ENCODE assay signal across 10 mouse cellular contexts in the genomic region with DNA sequence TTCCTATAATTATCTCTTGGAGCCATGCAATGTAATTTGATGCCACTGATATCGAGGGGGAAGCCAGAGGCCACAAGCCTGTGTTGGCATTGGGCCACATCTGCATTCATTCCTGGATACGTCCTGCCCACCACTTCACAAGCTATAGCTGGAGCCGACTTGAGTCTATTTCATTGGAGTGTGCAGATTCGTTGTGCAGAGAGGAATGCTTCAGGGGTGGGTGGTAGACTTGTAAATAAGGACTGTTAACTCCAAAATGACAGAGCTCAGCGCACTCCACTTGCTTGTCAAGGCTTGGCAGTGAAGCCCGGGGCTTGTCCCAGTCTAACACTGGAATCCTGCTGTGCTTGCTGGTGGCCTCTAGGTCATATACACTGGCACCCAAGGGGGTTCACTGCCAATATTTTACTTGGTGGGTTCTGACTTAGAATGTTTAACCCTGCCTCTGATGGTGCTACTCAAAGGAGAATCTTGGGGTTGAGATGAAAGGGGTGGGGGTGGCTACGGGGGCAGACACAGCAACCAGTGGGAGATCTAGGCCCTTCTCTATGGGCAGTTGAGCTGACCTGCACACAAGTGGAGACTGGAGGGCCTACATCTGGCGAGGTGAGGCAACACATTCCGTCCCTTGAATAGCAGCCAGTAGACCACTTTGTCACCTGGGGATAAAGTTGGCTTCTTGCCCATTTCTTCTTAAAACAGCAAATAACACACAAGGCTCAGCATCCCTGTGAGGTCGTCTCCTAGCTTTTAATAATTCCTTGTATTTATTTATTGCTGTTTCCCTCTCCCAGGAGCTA.
DNase-seq lines count a peak whose midpoint lies in the region; ATAC-seq and TF ChIP-seq lines count a peak whose summit lies in the region.
"Had no signal": no experiment of that assay in that cellular context is flagged by ENCODE, and none has a peak within 500 bp of the region (broad histone marks: within the 10 kb centered on the region; RNA-seq: fewer than 3 reads in every experiment).

No protein-coding gene starts in this region.

- no peak overlapping the region for H3K9ac ChIP-seq in forebrain, embryonic 14.5 days (ENCODE audit: low read length)
- H3K9ac ChIP-seq in forebrain, embryonic 11.5 days (ENCODE audit: low read length) = no peak overlapping the region
- H3K9ac ChIP-seq in neural tube, embryonic 14.5 days (replicated peaks; ENCODE audit: low read depth, low read length) = no peak overlapping the region
- no peak overlapping the region for H3K9ac ChIP-seq in stomach, postnatal 0 days (ENCODE audit: low read length)

- no peaks in the 10 kb centered on the region for H3K9me3 ChIP-seq in forebrain, embryonic 14.5 days (replicated peaks; ENCODE audit: control insufficient read depth, low read length)
- no peaks in the 10 kb centered on the region for H3K9me3 ChIP-seq in forebrain, embryonic 11.5 days (ENCODE audit: control insufficient read depth, low read length)
- no peaks in the 10 kb centered on the region for H3K9me3 ChIP-seq in neural tube, embryonic 14.5 days (ENCODE audit: control insufficient read depth, low read length)
- H3K9me3 ChIP-seq in stomach, postnatal 0 days (ENCODE audit: control insufficient read depth, low read length) = no peaks in the 10 kb centered on the region

- H3K27ac ChIP-seq in forebrain, embryonic 14.5 days (ENCODE audit: low read depth, low read length) = no peak overlapping the region
- H3K27ac ChIP-seq in forebrain, embryonic 11.5 days (ENCODE audit: low read depth, low read length) = no peak overlapping the region
- no peak overlapping the region for H3K27ac ChIP-seq in neural tube, embryonic 14.5 days (ENCODE audit: low read depth, low read length)
- H3K27ac ChIP-seq in stomach, postnatal 0 days (replicated peaks) = no peak overlapping the region
- H3K27ac ChIP-seq: layer of hippocampus, adult 2 months had no signal

- WGBS in forebrain, embryonic 14.5 days = 38% methylated on average over 10 of the region's 10 CpGs
- WGBS in forebrain, embryonic 11.5 days = 72% methylated on average over 10 of the region's 10 CpGs
- WGBS in neural tube, embryonic 14.5 days = 51% methylated on average over 10 of the region's 10 CpGs
- WGBS in stomach, postnatal 0 days = 37% methylated on average over 10 of the region's 10 CpGs

- H3K4me3 ChIP-seq in forebrain, embryonic 14.5 days (ENCODE audit: low read depth, low read length) = no peak overlapping the region
- H3K4me3 ChIP-seq in forebrain, embryonic 11.5 days (ENCODE audit: low read depth, low read length) = no peak overlapping the region
- H3K4me3 ChIP-seq in neural tube, embryonic 14.5 days (ENCODE audit: low read depth, low read length) = no peak overlapping the region
- no peak overlapping the region for H3K4me3 ChIP-seq in stomach, postnatal 0 days (ENCODE audit: low read depth, low read length)
- H3K4me3 ChIP-seq: layer of hippocampus, adult 2 months had no signal

- peak; percentile 46 for DNase-seq in forebrain, embryonic 14.5 days (ENCODE audit: low spot score)
- no peak for DNase-seq in forebrain, embryonic 11.5 days (ENCODE audit: low spot score)
- DNase-seq in neural tube, embryonic 10.5 days (ENCODE audit: extremely low spot score, low spot score) = no peak
- DNase-seq in heart, postnatal 14 days = peak; percentile 15 to 40
- peak; percentile 23 for DNase-seq in stomach, postnatal 0 days (ENCODE audit: low spot score)
- no peak for DNase-seq in cerebellum, postnatal 14 days
- DNase-seq in thymus, postnatal 36 days = no peak
- DNase-seq: adrenal gland, postnatal 10 days had no signal

- H3K36me3 ChIP-seq in forebrain, embryonic 14.5 days (ENCODE audit: control insufficient read depth, insufficient read depth, low read length) = no peaks in the 10 kb centered on the region
- H3K36me3 ChIP-seq in forebrain, embryonic 11.5 days (ENCODE audit: control insufficient read depth, insufficient read depth, low read length) = peaks cover 2% of the 10 kb centered on the region; the same call in 1 of the 2 replicates
- H3K36me3 ChIP-seq in neural tube, embryonic 14.5 days (ENCODE audit: control insufficient read depth, insufficient read depth, low read length) = no peaks in the 10 kb centered on the region
- H3K36me3 ChIP-seq in stomach, postnatal 0 days (ENCODE audit: control insufficient read depth, insufficient read depth, low read length) = no peaks in the 10 kb centered on the region

- TF ChIP-seq EP300 in stomach, postnatal 0 days (optimal IDR thresholded peaks at IDR 0.05) = no peak

- peak; percentile 60 for ATAC-seq in forebrain, embryonic 14.5 days
- ATAC-seq in forebrain, embryonic 11.5 days (replicated peaks; ENCODE audit: low FRiP score) = no peak
- peak; percentile 49; the same call in 1 of the 2 replicates for ATAC-seq in neural tube, embryonic 14.5 days (ENCODE audit: low read depth)
- peak; percentile 8; the same call in 1 of the 2 replicates for ATAC-seq in stomach, postnatal 0 days (ENCODE audit: low FRiP score, low TSS enrichment)

- peaks cover 10% of the 10 kb centered on the region for H3K4me1 ChIP-seq in forebrain, embryonic 14.5 days (ENCODE audit: control insufficient read depth, insufficient read depth, low read length)
- H3K4me1 ChIP-seq in forebrain, embryonic 11.5 days (replicated peaks; ENCODE audit: control insufficient read depth, insufficient read depth, low read length) = peaks cover 2% of the 10 kb centered on the region; the same call in 1 of the 2 replicates
- H3K4me1 ChIP-seq in neural tube, embryonic 14.5 days (ENCODE audit: control insufficient read depth, insufficient read depth, low read length) = no peaks in the 10 kb centered on the region
- H3K4me1 ChIP-seq in stomach, postnatal 0 days (replicated peaks; ENCODE audit: control insufficient read depth, insufficient read depth) = 0 out of 2 replicates have a peak, but pooled peaks cover 2% of the 10 kb centered on the region

- no peak for TF ChIP-seq CTCF in stomach, postnatal 0 days (IDR thresholded peaks at IDR 0.05; ENCODE audit: low read depth)

- H3K27me3 ChIP-seq in forebrain, embryonic 14.5 days (replicated peaks; ENCODE audit: control insufficient read depth, insufficient read depth, low read length) = no peaks in the 10 kb centered on the region
- no peaks in the 10 kb centered on the region for H3K27me3 ChIP-seq in forebrain, embryonic 11.5 days (ENCODE audit: control insufficient read depth, insufficient read depth, low read length)
- H3K27me3 ChIP-seq in neural tube, embryonic 14.5 days (ENCODE audit: control insufficient read depth, insufficient read depth, low read length) = no peaks in the 10 kb centered on the region
- no peaks in the 10 kb centered on the region for H3K27me3 ChIP-seq in stomach, postnatal 0 days (ENCODE audit: control insufficient read depth, insufficient read depth, low read length)

- H3K4me2 ChIP-seq in forebrain, embryonic 14.5 days (ENCODE audit: low read length) = no peak overlapping the region
- H3K4me2 ChIP-seq in forebrain, embryonic 11.5 days (ENCODE audit: low read depth, low read length, severe bottlenecking) = no peak overlapping the region
- no peak overlapping the region for H3K4me2 ChIP-seq in neural tube, embryonic 14.5 days (ENCODE audit: low read depth, low read length)
- no peak overlapping the region for H3K4me2 ChIP-seq in stomach, postnatal 0 days (replicated peaks; ENCODE audit: low read depth)

- intact Hi-C loops in heart, postnatal 14 days (cut with DNase I) = no loop called here

Comparison
In these comparisons a context has a peak if more than half of its experiments do, and no peak if none do; other contexts are left out.
1. DNase-seq: peak in forebrain, embryonic 14.5 days (single experiment), heart, postnatal 14 days (2 of 2) and stomach, postnatal 0 days (single experiment); none in forebrain, embryonic 11.5 days (single experiment), neural tube, embryonic 10.5 days (single experiment), cerebellum, postnatal 14 days (0 of 2) and thymus, postnatal 36 days (0 of 2).